Mouse (Mus musculus): ENCODE measurements around the gene Tpcn1.
A peak's percentile ranks its signal among the peaks of the same experiment; 100 is the strongest.

Tpcn1 gene

DNA sequence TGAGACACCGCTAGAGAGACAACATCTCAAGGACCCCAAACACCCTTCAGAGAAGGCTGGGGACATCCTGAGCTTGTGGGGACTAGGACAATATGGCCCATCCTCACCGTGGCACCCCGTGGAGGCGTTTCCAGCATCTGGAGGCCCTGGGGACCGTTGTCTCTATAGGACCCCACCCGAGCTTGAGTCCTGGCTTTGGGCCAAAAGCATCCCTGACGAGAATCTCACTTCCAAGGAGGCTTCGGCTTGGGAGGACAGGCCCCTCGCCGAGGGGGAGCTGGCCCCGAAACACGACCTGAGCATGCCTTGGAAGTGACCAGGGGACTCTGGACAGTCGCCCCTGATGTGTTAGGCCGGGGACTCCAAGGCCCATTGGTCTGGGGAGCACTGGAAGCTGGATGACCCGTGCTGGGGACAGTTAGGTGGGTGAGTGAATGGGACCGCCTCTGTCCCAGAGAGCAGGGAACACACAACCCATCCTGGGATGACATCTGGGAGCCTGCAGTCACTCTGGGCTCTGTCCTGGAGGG, 20.8 kb upstream of the Tpcn1 start:
- DNase-seq (ENCODE audit: low read depth) = no peak

GRCm38 (mm10) chr5:120607335-120607734, 18.9 kb upstream of the Tpcn1 start:
- no peak for DNase-seq (ENCODE audit: low read depth)

DNA sequence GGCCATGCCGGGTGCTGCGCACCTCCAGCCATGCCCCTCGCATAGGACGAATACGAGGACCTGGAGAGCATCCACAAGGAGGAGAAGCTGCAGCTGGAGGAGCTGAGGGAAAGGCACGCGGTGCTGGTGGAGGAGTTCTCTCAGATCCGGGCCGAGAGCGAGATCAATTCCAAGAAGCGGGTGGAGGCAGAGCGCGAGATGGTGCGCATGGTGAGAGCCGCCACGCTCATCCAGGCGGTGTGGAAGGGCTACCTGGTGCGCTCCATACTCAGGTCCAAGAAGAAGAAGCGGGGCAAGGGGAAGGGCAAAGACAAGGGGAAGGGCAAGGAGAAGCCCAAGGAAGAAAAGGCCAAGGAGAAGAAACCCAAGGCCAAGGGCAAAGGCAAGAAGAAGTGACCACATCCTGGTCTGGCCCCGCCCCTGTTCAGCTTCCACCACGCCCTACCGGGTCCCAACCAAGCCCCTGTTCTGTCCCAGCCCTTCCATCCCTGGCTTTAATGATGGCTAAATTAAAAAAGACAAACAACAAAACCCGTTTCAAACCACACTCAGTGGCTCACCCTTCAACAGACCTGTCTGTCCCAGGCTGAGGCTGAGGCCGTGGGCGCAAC, 18.2 kb upstream of the Tpcn1 start:
- DNase-seq (ENCODE audit: low read depth) = no peak

DNA sequence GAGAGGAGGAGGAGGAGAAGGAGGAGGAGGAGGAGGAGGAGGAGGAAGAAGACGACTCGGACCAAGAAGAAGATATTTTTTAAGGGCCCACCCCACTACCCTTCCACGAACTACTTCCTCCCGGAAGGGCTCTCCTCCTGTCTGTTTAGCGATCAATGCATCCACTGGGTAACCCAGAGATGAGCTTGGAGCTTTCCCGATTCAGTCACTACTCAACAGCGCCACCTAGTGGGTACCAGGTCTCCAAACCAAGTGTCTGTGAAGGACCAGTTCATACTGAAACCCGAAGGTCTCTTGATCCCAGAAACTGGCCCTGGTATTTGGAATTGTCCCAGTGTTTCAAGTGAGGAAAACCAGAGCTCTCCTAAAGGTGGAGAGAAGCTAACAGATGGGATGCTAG, 17.2 kb upstream of the Tpcn1 start:
- DNase-seq (ENCODE audit: low read depth) = peak; percentile 97

- DNase-seq (ENCODE audit: low read depth) = no peak
These were observed 16.8 kb upstream of the Tpcn1 start for GRCm38 (mm10) chr5:120605241-120605661.

GRCm38 (mm10) chr5:120604839-120605238, 16.4 kb upstream of the Tpcn1 start:
- peak; percentile 95 for DNase-seq (ENCODE audit: low read depth)

DNA sequence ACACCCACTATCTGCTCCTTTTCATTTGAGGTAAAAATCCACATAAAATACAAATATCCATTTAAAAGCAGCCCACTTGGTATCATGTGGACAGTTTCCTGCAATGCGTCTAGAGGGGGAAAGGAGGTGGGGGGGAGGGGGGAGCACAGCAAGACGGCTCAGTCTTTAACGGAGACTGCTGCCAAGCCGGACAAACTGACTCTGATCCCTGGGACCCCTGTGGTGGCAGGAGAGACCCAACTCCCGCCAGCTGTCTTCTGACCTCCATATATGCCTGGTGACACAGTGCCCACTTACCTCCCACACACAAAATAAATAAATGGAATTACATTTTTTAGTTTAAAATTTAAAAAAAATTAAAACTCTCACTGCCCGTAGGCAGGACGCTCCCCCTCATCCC, 15.0 kb upstream of the Tpcn1 start:
- DNase-seq (ENCODE audit: low read depth) = no peak

DNA sequence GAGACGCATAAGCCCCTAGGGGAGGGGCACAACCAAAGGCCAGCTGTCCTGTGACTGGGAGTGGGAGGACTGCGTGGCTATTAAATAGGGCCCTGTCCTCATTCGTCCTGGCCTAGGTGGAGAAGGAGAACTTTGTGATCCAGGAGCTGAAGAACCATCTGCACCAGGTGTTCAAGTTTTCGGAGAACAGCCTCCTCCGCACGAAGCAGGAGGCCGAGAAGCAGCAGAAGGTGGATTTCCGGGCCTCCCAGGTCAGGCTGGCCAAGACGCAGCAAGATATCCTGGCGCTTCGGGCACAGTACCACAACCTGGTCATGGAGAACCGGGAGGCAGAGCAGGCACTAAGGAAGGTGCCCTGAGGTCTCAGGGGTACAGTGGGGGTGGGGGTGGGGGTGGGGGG, 13.7 kb upstream of the Tpcn1 start:
- DNase-seq (ENCODE audit: low read depth) = no peak

GRCm38 (mm10) chr5:120600946-120601668, 12.6 kb upstream of the Tpcn1 start:
- DNase-seq (ENCODE audit: low read depth) = peak; percentile 40

DNA sequence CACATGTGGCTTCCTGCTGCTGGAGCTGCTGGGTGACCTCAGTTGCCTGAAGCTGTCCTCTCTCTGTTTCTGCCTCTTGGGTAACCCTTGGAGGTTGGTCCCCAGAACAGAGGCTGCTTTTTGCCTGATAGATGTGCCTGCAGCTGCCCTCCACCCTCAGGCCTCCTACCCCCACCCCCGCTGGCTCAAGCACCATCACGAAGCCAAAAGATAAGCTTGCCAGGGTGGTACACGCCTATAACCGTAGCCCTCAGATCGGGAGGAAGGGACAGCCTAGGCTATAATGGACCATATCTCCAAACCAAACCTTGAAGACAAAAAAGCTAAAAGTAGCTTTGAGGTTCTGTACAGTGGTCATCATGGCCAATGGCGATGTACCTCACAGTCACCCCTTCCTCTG, 11.2 kb upstream of the Tpcn1 start:
- DNase-seq (ENCODE audit: low read depth) = no peak

- DNase-seq (ENCODE audit: low read depth) = no peak
These were observed 6.0 kb upstream of the Tpcn1 start for GRCm38 (mm10) chr5:120594485-120594884.

DNA sequence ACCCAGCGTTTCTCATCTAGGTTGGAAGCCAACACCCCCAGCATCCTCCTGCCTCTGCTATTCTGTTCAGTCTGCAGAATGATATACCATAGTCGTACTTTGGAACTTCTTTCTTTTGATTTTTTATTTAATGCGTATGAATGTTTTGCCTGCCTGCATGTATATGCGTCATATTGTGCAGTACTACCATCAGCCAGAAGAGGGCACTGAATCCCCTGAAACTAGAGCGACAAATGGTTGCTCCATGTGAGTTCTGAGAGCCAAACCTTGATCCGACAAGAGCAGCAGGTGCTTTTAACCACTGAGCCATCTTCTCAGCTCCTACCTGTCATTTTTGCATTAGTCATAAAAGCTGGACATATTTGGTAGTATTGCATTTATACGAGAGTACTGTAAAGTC, 3.7 kb upstream of the Tpcn1 start:
- peak; percentile 42 for DNase-seq (ENCODE audit: low read depth)

GRCm38 (mm10) chr5:120590356-120591010, 2.0 kb upstream of the Tpcn1 start:
- DNase-seq (ENCODE audit: low read depth) = peak; percentile 63

- no peak for DNase-seq (ENCODE audit: low read depth)
These were observed 419 bp downstream of the Tpcn1 start for GRCm38 (mm10) chr5:120587940-120588568.

DNA sequence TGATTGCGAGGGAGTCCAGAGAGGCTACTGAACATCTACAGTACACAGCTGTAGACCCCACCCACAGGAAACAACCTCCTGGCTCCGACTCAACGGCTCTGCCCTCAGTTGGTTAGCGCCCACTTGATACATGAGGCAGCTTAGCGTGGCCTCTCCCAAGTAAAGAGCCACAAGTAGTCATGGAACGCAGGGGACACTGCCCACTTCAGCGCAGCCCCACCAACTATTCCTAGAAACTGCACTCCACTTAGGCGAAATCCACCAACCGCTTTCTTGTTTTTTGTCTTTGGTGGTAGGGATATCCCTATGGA, 902 bp downstream of the Tpcn1 start:
- no peak for DNase-seq (ENCODE audit: low read depth)

GRCm38 (mm10) chr5:120586741-120587615, 1.5 kb downstream of the Tpcn1 start:
- peak; percentile 49 for DNase-seq (ENCODE audit: low read depth)

GRCm38 (mm10) chr5:120584968-120585367, 3.5 kb downstream of the Tpcn1 start:
- no peak for DNase-seq (ENCODE audit: low read depth)

DNA sequence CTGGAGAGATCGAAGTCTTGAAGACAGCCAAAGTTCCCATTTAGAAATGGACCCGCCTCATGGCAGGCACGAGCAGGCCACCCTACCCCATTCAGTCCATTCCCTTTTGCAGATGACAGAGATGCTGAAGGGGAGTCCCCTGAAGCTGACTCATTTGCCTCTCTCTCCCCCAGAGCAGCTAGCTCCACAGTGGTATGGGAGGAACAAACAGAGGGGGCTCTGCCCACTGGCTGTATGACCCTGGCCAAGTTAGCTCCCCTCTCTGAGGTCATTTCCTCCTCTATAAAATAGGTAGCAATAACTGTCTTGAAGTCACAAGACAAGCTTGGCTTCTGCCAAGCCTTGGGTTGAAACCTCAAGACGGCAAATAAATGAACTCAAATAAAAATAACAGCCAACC, 5.0 kb downstream of the Tpcn1 start:
- no peak for DNase-seq (ENCODE audit: low read depth)

- no peak for DNase-seq (ENCODE audit: low read depth)
These were observed 6.5 kb downstream of the Tpcn1 start for GRCm38 (mm10) chr5:120582002-120582401.

GRCm38 (mm10) chr5:120579898-120580626, 8.4 kb downstream of the Tpcn1 start:
- no peak for DNase-seq (ENCODE audit: low read depth)

Data from NIH3T3 (cell line).